Mouse (Mus musculus): ENCODE results near the gene F2r.

DNA sequence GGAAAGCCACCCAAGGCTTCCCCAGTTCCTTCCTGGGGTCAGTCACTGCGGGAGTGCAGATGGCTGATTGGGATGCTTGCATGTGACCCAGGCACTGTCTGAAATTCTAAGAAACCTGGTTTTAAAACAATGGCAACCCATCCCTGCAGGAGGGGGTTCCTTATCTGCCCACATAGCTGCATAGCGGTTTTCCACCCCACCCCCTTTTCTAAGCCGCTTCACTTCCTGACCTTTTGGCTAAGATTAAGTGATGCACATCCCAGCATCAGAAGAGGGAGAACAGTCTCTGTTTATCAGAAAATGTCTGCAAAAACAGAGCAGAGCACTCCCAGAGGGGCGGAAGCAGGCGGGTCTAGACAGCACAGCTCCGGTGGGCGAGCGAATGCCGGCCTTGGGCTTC, 38.9 kb upstream of the F2r start:
- no peak for TF ChIP-seq CTCF (IDR thresholded peaks at IDR 0.05; ENCODE audit: control insufficient read depth, insufficient read depth, insufficient replicate concordance, low read depth, low read length)
- no peak for TF ChIP-seq POLR2A (IDR thresholded peaks at IDR 0.05; ENCODE audit: control insufficient read depth, low read depth, low read length)
